Mouse (Mus musculus) embryonic fibroblast, embryonic 13.5 days (primary cell): Measurements from ENCODE around the gene Lyzl4.

ENCODE experiments used
- CTCF ChIP-seq: IDR thresholded peaks from 2 replicates; pipeline ENCODE4 v1.5.1; 2011; ENCODE audit warnings: mild to moderate bottlenecking, control low read depth, low read length, moderate library complexity, borderline replicate concordance; ENCODE audit not compliant: insufficient read depth
- POLR2A ChIP-seq: IDR thresholded peaks from 2 replicates; pipeline ENCODE4 v1.6.1; 2011; ENCODE audit warnings: low read depth, mild to moderate bottlenecking, control low read depth, low read length, moderate library complexity

DNA sequence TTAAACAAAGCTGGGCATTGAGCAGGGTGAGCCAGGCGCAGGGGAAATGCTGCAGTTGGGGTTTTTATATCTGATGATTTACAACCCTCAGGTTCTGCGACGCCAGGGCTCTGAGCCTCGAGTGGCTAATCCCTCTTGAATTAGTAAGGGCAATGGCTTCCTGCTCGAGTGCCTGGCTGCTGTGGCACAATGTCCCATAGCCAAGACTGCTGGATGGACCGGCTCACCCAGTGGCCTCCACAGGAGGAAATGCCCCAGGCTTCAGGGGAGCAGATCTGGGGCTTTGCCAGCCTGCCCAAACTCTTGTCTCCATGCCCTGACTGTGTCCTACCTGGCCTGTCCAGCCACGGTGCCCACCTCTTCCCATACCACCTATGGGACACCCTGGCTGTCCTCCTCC lies 22.5 kb downstream of the Lyzl4 start:
- TF ChIP-seq POLR2A (no peak), CTCF (no peak)
